Mouse (Mus musculus) forebrain, embryonic 14.5 days (tissue): ENCODE data around the gene Syvn1. TPM values are rescaled to one million over a fixed set of nuclear protein-coding genes. Genes with fewer than 3 reads are reported as not detected.
A peak's percentile ranks its signal among the peaks of the same experiment; 100 is the strongest.

Source experiments
- ATAC-seq: fragments of 200-750 bp; cut with Nextera tagmentation; 2 replicates; pipeline ENCODE4 v1.8.0; 2017; ENCODE audit warnings: mild to moderate bottlenecking, moderate library complexity
- DNase-seq: peaks from one replicate; pipeline ENCODE4 v3.0.0-alpha.2; 2015; ENCODE audit warnings: low spot score
- H3K27ac ChIP-seq: fragments of 300-500 bp; sonication (generic); 2 replicates; pipeline ENCODE4 v1.5.1; 2014; ENCODE audit warnings: low read depth, mild to moderate bottlenecking, control low read depth, low read length, moderate library complexity
- H3K27me3 ChIP-seq: fragments of 300-500 bp; sonication (generic); replicated peaks from 2 replicates; pipeline ENCODE4 v1.6.1; 2014; ENCODE audit warnings: low read length, control low read depth, mixed read lengths; ENCODE audit not compliant: control insufficient read depth, insufficient read depth
- H3K36me3 ChIP-seq: fragments of 300-500 bp; sonication (generic); 2 replicates; pipeline ENCODE4 v1.6.1; 2014; ENCODE audit warnings: low read length, control low read depth; ENCODE audit not compliant: control insufficient read depth, insufficient read depth
- H3K4me1 ChIP-seq: fragments of 300-500 bp; sonication (generic); 2 replicates; pipeline ENCODE4 v1.6.1; 2014; ENCODE audit warnings: antibody characterized with exemption, low read length, control low read depth; ENCODE audit not compliant: control insufficient read depth, insufficient read depth
- H3K4me2 ChIP-seq: fragments of 300-500 bp; sonication (generic); 2 replicates; pipeline ENCODE4 v1.6.1; 2014; ENCODE audit warnings: mild to moderate bottlenecking, control low read depth, low read length
- H3K4me3 ChIP-seq: fragments of 300-500 bp; sonication (generic); 2 replicates; pipeline ENCODE4 v1.5.1; 2014; ENCODE audit warnings: low read depth, low read length, control low read depth
- H3K9ac ChIP-seq: fragments of 300-500 bp; sonication (generic); 2 replicates; pipeline ENCODE4 v1.6.1; 2014; ENCODE audit warnings: mild to moderate bottlenecking, low read length, control low read depth, moderate library complexity
- H3K9me3 ChIP-seq: fragments of 300-500 bp; sonication (generic); replicated peaks from 2 replicates; pipeline ENCODE4 v1.6.1; 2016; ENCODE audit warnings: low read length, control low read depth, mixed read lengths; ENCODE audit not compliant: control insufficient read depth
- WGBS: fragments of 180-500 bp; shearing (Covaris S2); extraction: QIAGEN DNeasy Blood & Tissue Kit; methylation state at CpG from one replicate; pipeline ENCODE4 v1.1.7; 2014; 5-methylcytosine and 5-hydroxymethylcytosine counted together
- polyA plus RNA-seq: library from polyadenylated mRNA; unstranded; fragments of >200 nt; fragmentation: Nextera tagmentation; extraction: Ambion mirVana; gene quantifications from 2 replicates; pipeline ENCODE4 v1.2.1, GENCODE M21; 2014

The Syvn1 gene
- polyA plus RNA-seq, 1 experiment from 2014 or later, result 17.6 TPM

- ATAC-seq (peak; percentile 74), DNase-seq (peak; percentile 55)
- 3% methylated on average over 40 of the region's 40 CpGs for WGBS
- Histone ChIP-seq H3K27ac (no peak within 1 kb of the TSS), H3K9me3 (no peaks in the 10 kb centered on the region), H3K27me3 (peaks cover 12% of the 10 kb centered on the region), H3K9ac (peak within 1 kb of the TSS; percentile 65), H3K4me1 (no peaks in the 10 kb centered on the region; the same call in 1 of the 2 replicates), H3K4me3 (peak within 1 kb of the TSS; percentile 39), H3K4me2 (peak within 1 kb of the TSS; percentile 78), H3K36me3 (no peaks in the 10 kb centered on the region)
These were observed 30.7 kb upstream of the Syvn1 start, which contains the start of gene Capn1 for GRCm38 (mm10) chr19:6015511-6016315. Capn1 (minus strand) TSS chr19:6015897.

GRCm38 (mm10) chr19:6016532-6016931 is 29.8 kb upstream of the Syvn1 start:
- H3K9me3 ChIP-seq, result no peaks in the 10 kb centered on the region
- no peak overlapping the region for H3K27ac ChIP-seq
- DNase-seq (peak; percentile 43), ATAC-seq (no peak)
- peaks cover 12% of the 10 kb centered on the region for H3K27me3 ChIP-seq
- no peak overlapping the region for H3K4me3 ChIP-seq
- no peak overlapping the region for H3K4me2 ChIP-seq
- H3K36me3 ChIP-seq, result no peaks in the 10 kb centered on the region
- no peak overlapping the region for H3K9ac ChIP-seq
- 50% methylated on average over 7 of the region's 7 CpGs for WGBS
- no peaks in the 10 kb centered on the region; the same call in 1 of the 2 replicates for H3K4me1 ChIP-seq

GRCm38 (mm10) chr19:6018142-6019089 is 28.0 kb upstream of the Syvn1 start:
- 30% methylated on average over 15 of the region's 15 CpGs for WGBS
- Histone ChIP-seq H3K36me3 (no peaks in the 10 kb centered on the region), H3K4me2 (no peak overlapping the region), H3K9me3 (no peaks in the 10 kb centered on the region), H3K4me1 (no peaks in the 10 kb centered on the region; the same call in 1 of the 2 replicates), H3K27ac (no peak overlapping the region), H3K27me3 (peaks cover 12% of the 10 kb centered on the region), H3K9ac (no peak overlapping the region), H3K4me3 (no peak overlapping the region)
- peak; percentile 89 for DNase-seq
- ATAC-seq, result no peak

GRCm38 (mm10) chr19:6020276-6020675 is 26.1 kb upstream of the Syvn1 start:
- Histone ChIP-seq H3K27ac (no peak overlapping the region), H3K4me1 (no peaks in the 10 kb centered on the region; the same call in 1 of the 2 replicates), H3K9me3 (no peaks in the 10 kb centered on the region), H3K4me3 (no peak overlapping the region), H3K4me2 (no peak overlapping the region), H3K36me3 (no peaks in the 10 kb centered on the region), H3K9ac (no peak overlapping the region), H3K27me3 (peaks cover 12% of the 10 kb centered on the region)
- 50% methylated on average over 3 of the region's 3 CpGs for WGBS
- ATAC-seq (no peak), DNase-seq (no peak)

- no peak overlapping the region for H3K27ac ChIP-seq
- no peak overlapping the region for H3K4me2 ChIP-seq
- no peak overlapping the region for H3K4me3 ChIP-seq
- ATAC-seq (no peak), DNase-seq (no peak)
- 65% methylated on average over 8 of the region's 8 CpGs for WGBS
- H3K27me3 ChIP-seq, result no peaks in the 10 kb centered on the region
- no peaks in the 10 kb centered on the region for H3K9me3 ChIP-seq
- H3K9ac ChIP-seq, result no peak overlapping the region
- no peaks in the 10 kb centered on the region for H3K4me1 ChIP-seq
- H3K36me3 ChIP-seq, result no peaks in the 10 kb centered on the region
These were observed 23.3 kb upstream of the Syvn1 start for GRCm38 (mm10) chr19:6023059-6023458.

DNA sequence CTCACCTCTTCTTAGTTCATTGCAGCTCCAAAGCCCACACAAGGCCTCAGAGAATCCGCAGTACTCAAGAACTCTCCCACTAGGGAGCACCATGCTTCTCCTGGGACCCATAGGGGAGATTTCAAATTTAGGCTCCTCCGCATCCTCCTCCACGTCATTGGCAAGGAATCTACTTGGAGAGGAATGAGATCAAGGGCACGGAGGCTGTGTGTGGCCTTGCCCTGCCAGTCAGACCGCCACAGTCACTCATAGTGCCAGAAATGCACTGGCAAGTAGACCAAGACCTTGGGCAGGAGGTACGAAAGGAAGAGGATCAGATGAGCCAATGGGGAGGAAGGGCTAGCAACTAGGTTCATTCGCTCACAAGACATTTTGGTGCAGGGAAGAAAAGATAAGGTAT is 22.4 kb upstream of the Syvn1 start:
- ATAC-seq (no peak), DNase-seq (no peak)
- no peaks in the 10 kb centered on the region for H3K36me3 ChIP-seq
- 86% methylated on average over 7 of the region's 7 CpGs for WGBS
- H3K4me3 ChIP-seq, result no peak overlapping the region
- no peaks in the 10 kb centered on the region for H3K27me3 ChIP-seq
- no peak overlapping the region for H3K27ac ChIP-seq
- no peak overlapping the region for H3K9ac ChIP-seq
- H3K9me3 ChIP-seq, result no peaks in the 10 kb centered on the region
- no peaks in the 10 kb centered on the region for H3K4me1 ChIP-seq
- no peak overlapping the region for H3K4me2 ChIP-seq

DNA sequence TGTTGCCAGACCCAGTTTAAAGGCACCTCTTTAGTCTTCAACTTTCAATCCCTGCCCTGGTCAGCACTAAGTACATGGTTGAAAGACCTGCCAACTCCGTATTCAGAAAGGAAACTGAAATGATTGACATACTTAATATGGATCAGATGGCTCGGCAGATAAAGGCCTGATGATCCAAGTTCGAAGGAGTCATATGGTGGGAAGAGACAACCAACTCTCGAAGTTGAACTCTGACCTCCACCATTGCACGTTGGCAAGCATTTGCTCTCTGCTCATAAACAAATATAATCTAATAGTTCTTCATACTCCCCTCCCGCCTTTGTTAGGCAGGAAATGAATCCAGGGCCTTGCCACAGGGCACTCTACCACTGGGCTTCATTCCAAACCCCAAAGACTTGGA is 17.4 kb upstream of the Syvn1 start:
- H3K27me3 ChIP-seq, result no peaks in the 10 kb centered on the region
- no peak overlapping the region for H3K9ac ChIP-seq
- H3K4me2 ChIP-seq, result no peak overlapping the region
- 91% methylated on average over 6 of the region's 6 CpGs for WGBS
- no peaks in the 10 kb centered on the region for H3K36me3 ChIP-seq
- H3K4me1 ChIP-seq, result no peaks in the 10 kb centered on the region
- DNase-seq (no peak), ATAC-seq (no peak)
- no peak overlapping the region for H3K27ac ChIP-seq
- no peak overlapping the region for H3K4me3 ChIP-seq
- no peaks in the 10 kb centered on the region for H3K9me3 ChIP-seq

DNA sequence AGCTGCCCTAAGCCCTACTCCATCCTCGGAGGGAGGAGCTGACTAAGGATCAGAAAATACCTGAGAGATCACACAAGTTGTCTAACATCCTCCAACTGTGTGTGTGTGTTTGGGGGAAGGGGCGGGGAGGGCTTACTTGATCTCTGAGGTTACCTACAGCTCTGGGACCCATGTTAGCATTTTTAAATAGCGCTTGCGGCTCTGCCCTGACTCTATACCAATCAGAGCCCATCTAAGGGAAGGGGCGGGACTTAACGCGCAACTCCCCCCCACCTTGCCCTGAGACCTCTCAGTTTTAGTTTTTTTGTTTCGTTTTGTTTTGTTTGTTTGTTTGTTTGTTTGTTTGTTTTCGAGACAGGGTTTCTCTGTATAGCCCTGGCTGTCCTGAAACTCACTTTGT is 16.9 kb upstream of the Syvn1 start:
- H3K27me3 ChIP-seq, result no peaks in the 10 kb centered on the region
- WGBS, result 80% methylated on average over 9 of the region's 9 CpGs
- DNase-seq (no peak), ATAC-seq (no peak)
- no peak overlapping the region for H3K9ac ChIP-seq
- H3K4me2 ChIP-seq, result no peak overlapping the region
- H3K9me3 ChIP-seq, result no peaks in the 10 kb centered on the region
- H3K27ac ChIP-seq, result no peak overlapping the region
- no peak overlapping the region for H3K4me3 ChIP-seq
- H3K36me3 ChIP-seq, result no peaks in the 10 kb centered on the region
- no peaks in the 10 kb centered on the region for H3K4me1 ChIP-seq
